Mouse (Mus musculus): ENCODE results near the gene Klk15.

- TF ChIP-seq CTCF (IDR thresholded peaks at IDR 0.05; ENCODE audit: low read depth, low read length) = no peak
- TF ChIP-seq POLR2A (IDR thresholded peaks at IDR 0.05; ENCODE audit: insufficient read depth, low read length) = no peak
- TF ChIP-seq EP300 (IDR thresholded peaks at IDR 0.05; ENCODE audit: insufficient read depth, low read depth, low read length) = no peak
These were observed 32.9 kb downstream of the Klk15 start, which contains the start of gene Klk1b1 for GRCm38 (mm10) chr7:43966451-43966850.
